Mouse (Mus musculus): ENCODE data around the gene Iqgap2.

GRCm38 (mm10) chr13:95714271-95714975 lies 177.3 kb downstream of the Iqgap2 start:
- TF ChIP-seq CTCF (IDR thresholded peaks at IDR 0.05; ENCODE audit: low read depth, low read length) (no peak), POLR2A (IDR thresholded peaks at IDR 0.05; ENCODE audit: borderline replicate concordance, low read depth, low read length) (no peak)
